Mouse (Mus musculus) kidney, postnatal 0 days (tissue): ENCODE data around the gene Adamtsl2. TPM values are rescaled to one million over a fixed set of nuclear protein-coding genes. Genes with fewer than 3 reads are reported as not detected.

Experiments used
- ATAC-seq: fragments of 200-750 bp; cut with Nextera tagmentation; replicated peaks from 2 replicates; pipeline ENCODE4 v1.8.0; 2017; ENCODE audit warnings: low read depth, moderate number of reproducible peaks, moderate TSS enrichment, moderate library complexity; ENCODE audit not compliant: low FRiP score
- DNase-seq: peaks from one replicate; pipeline ENCODE4 v3.0.0-alpha.2; 2016; ENCODE audit warnings: low spot score
- H3K27ac ChIP-seq: fragments of 300-500 bp; sonication (generic); 2 replicates; pipeline ENCODE4 v1.5.1; 2014; ENCODE audit warnings: mild to moderate bottlenecking
- H3K27me3 ChIP-seq: fragments of 300-500 bp; sonication (generic); 2 replicates; pipeline ENCODE4 v1.6.1; 2014; ENCODE audit warnings: low read length, mixed read lengths; ENCODE audit not compliant: insufficient read depth
- H3K36me3 ChIP-seq: fragments of 300-500 bp; sonication (generic); 2 replicates; pipeline ENCODE4 v1.6.1; 2014; ENCODE audit warnings: low read length, mixed read lengths; ENCODE audit not compliant: insufficient read depth
- H3K4me1 ChIP-seq: fragments of 300-500 bp; sonication (generic); replicated peaks from 2 replicates; pipeline ENCODE4 v1.6.1; 2014; ENCODE audit warnings: antibody characterized with exemption, low read length, mixed read lengths; ENCODE audit not compliant: insufficient read depth
- H3K4me2 ChIP-seq: fragments of 300-500 bp; sonication (generic); 2 replicates; pipeline ENCODE4 v1.6.1; 2014; ENCODE audit warnings: mild to moderate bottlenecking, low read length, moderate library complexity, mixed read lengths
- H3K4me3 ChIP-seq: fragments of 300-500 bp; sonication (generic); replicated peaks from 2 replicates; pipeline ENCODE4 v1.5.1; 2014; ENCODE audit warnings: low read depth, low read length
- H3K9ac ChIP-seq: fragments of 300-500 bp; sonication (generic); 2 replicates; pipeline ENCODE4 v1.6.1; 2014; ENCODE audit warnings: low read depth, low read length
- H3K9me3 ChIP-seq: fragments of 300-500 bp; sonication (generic); replicated peaks from 2 replicates; pipeline ENCODE4 v1.6.1; 2016; ENCODE audit warnings: low read length, inconsistent platforms, mixed read lengths
- CTCF ChIP-seq: IDR thresholded peaks from 2 replicates; pipeline ENCODE4 v1.5.1; 2016; ENCODE audit warnings: antibody characterized with exemption, low read depth, mild to moderate bottlenecking, moderate library complexity
- WGBS: fragments of 180-500 bp; shearing (Covaris S2); extraction: QIAGEN DNeasy Blood & Tissue Kit; methylation state at CpG from one replicate; pipeline ENCODE4 v1.1.7; 2014; 5-methylcytosine and 5-hydroxymethylcytosine counted together
- polyA plus RNA-seq: library from polyadenylated mRNA; unstranded; fragments of >200 nt; fragmentation: Nextera tagmentation; extraction: Ambion mirVana; gene quantifications from 2 replicates; pipeline ENCODE4 v1.2.1, GENCODE M21; 2015

The Adamtsl2 gene
- polyA plus RNA-seq, 1 experiment from 2014 or later = 0.83 TPM

GRCm38 (mm10) chr2:27141950-27142693 lies 62.9 kb downstream of the Adamtsl2 start, which contains the start of gene Fam163b:
TSS of gene Fam163b (minus strand) at chr2:27142491.
- peaks cover 13% of the 10 kb centered on the region for H3K27me3 ChIP-seq
- TF ChIP-seq CTCF = no peak
- no peak within 1 kb of the TSS for H3K27ac ChIP-seq
- 1% methylated on average over 45 of the region's 62 CpGs for WGBS
- H3K4me3 ChIP-seq = peak within 1 kb of the TSS; percentile 26; the same call in 1 of the 2 replicates
- 0 out of 2 replicates have a peak, but pooled peaks cover 4% of the 10 kb centered on the region for H3K4me1 ChIP-seq
- H3K9ac ChIP-seq = no peak within 1 kb of the TSS
- H3K36me3 ChIP-seq = no peaks in the 10 kb centered on the region
- no peaks in the 10 kb centered on the region for H3K9me3 ChIP-seq
- ATAC-seq (peak; percentile 75), DNase-seq (peak; percentile 74)
- peak within 1 kb of the TSS; percentile 73 for H3K4me2 ChIP-seq

GRCm38 (mm10) chr2:27144957-27145356 lies 65.8 kb downstream of the Adamtsl2 start:
- no peak for ATAC-seq
- Histone ChIP-seq H3K36me3 (no peaks in the 10 kb centered on the region), H3K9me3 (no peaks in the 10 kb centered on the region), H3K4me1 (0 out of 2 replicates have a peak, but pooled peaks cover 4% of the 10 kb centered on the region), H3K9ac (no peak overlapping the region), H3K4me2 (no peak overlapping the region), H3K27me3 (peaks cover 13% of the 10 kb centered on the region), H3K4me3 (no peak overlapping the region), H3K27ac (no peak overlapping the region)
- DNase-seq = no peak
- TF ChIP-seq CTCF = no peak
- WGBS = 54% methylated on average over 2 of the region's 2 CpGs

- no peak for ATAC-seq
These were observed 67.7 kb downstream of the Adamtsl2 start for GRCm38 (mm10) chr2:27146840-27147239.

GRCm38 (mm10) chr2:27149457-27149856 lies 70.3 kb downstream of the Adamtsl2 start:
- Histone ChIP-seq H3K4me3 (no peak overlapping the region), H3K27ac (no peak overlapping the region), H3K9me3 (no peaks in the 10 kb centered on the region), H3K4me1 (no peaks in the 10 kb centered on the region), H3K36me3 (no peaks in the 10 kb centered on the region), H3K9ac (no peak overlapping the region), H3K4me2 (no peak overlapping the region), H3K27me3 (no peaks in the 10 kb centered on the region)
- TF ChIP-seq CTCF = no peak
- ATAC-seq = no peak
- WGBS = 15% methylated on average over 2 of the region's 2 CpGs
- no peak for DNase-seq

More at GRCm38 (mm10) chr2:27146840-27147239, 67.7 kb downstream of the Adamtsl2 start:
- no peaks in the 10 kb centered on the region for H3K36me3 ChIP-seq
- H3K4me2 ChIP-seq = no peak overlapping the region
- no peak overlapping the region for H3K9ac ChIP-seq
- WGBS = 80% methylated on average over 6 of the region's 6 CpGs
- H3K9me3 ChIP-seq = no peaks in the 10 kb centered on the region
- H3K4me3 ChIP-seq = no peak overlapping the region
- peaks cover 6% of the 10 kb centered on the region; the same call in 1 of the 2 replicates for H3K27me3 ChIP-seq
- no peak overlapping the region for H3K27ac ChIP-seq
- H3K4me1 ChIP-seq = 0 out of 2 replicates have a peak, but pooled peaks cover 4% of the 10 kb centered on the region
- no peak for DNase-seq
- TF ChIP-seq CTCF = no peak

GRCm38 (mm10) chr2:27154466-27155185 lies 75.4 kb downstream of the Adamtsl2 start:
- H3K27me3 ChIP-seq = no peaks in the 10 kb centered on the region
- H3K9me3 ChIP-seq = no peaks in the 10 kb centered on the region
- no peak overlapping the region for H3K4me3 ChIP-seq
- H3K4me2 ChIP-seq = no peak overlapping the region
- DNase-seq (no peak), ATAC-seq (no peak)
- no peak overlapping the region for H3K9ac ChIP-seq
- 66% methylated on average over 10 of the region's 10 CpGs for WGBS
- no peaks in the 10 kb centered on the region for H3K36me3 ChIP-seq
- H3K4me1 ChIP-seq = no peaks in the 10 kb centered on the region
- no peak overlapping the region for H3K27ac ChIP-seq
- no peak for TF ChIP-seq CTCF

DNA sequence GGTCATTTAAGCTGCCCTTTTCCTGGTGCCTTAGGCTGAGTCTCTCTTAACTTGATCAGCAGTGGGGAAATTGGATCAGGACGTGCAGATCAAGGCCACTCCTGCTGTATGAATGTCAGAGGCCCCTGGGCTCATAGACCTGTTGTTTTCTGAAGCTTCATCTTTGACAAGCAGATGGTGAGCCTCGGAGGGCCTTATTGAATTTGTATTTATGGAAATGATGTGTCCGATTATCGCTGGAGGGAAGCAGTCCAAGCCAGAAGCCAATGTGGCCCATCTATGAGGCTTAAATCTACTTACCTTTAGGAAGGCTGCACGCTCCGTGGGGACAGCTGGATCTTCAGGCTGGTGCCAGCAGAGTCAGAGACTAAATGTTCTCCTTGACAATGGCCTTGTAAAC lies 77.4 kb downstream of the Adamtsl2 start:
- no peak overlapping the region for H3K9ac ChIP-seq

More for the DNA sequence above, 77.4 kb downstream of the Adamtsl2 start:
- H3K27me3 ChIP-seq = no peaks in the 10 kb centered on the region
- no peak overlapping the region for H3K27ac ChIP-seq
- no peaks in the 10 kb centered on the region for H3K9me3 ChIP-seq
- WGBS = 80% methylated on average over 6 of the region's 6 CpGs
- DNase-seq (no peak), ATAC-seq (no peak)
- H3K4me3 ChIP-seq = no peak overlapping the region
- no peaks in the 10 kb centered on the region for H3K36me3 ChIP-seq
- no peak overlapping the region for H3K4me2 ChIP-seq
- no peak for TF ChIP-seq CTCF
- H3K4me1 ChIP-seq = no peaks in the 10 kb centered on the region

Other genes with a start within 250 kb of the Adamtsl2 start
- gene Abo, start 214.4 kb upstream of the Adamtsl2 start, polyA plus RNA-seq = not detected in 2 replicates
- gene Surf6, start 176.5 kb upstream of the Adamtsl2 start, polyA plus RNA-seq = 19.6 and 21.2 TPM in 2 replicates
- 38.6 and 42.2 TPM in 2 replicates for gene Med22, start 168.7 kb upstream of the Adamtsl2 start, polyA plus RNA-seq
- gene Rpl7a, start 168.6 kb upstream of the Adamtsl2 start, polyA plus RNA-seq = 668 and 686 TPM in 2 replicates
- 37.2 and 39.4 TPM in 2 replicates for gene Surf2, start 163.0 kb upstream of the Adamtsl2 start, polyA plus RNA-seq
- gene Surf1, start 162.8 kb upstream of the Adamtsl2 start, polyA plus RNA-seq = 62.5 and 64.1 TPM in 2 replicates
- 186 and 216 TPM in 2 replicates for gene Surf4, start 145.5 kb upstream of the Adamtsl2 start, polyA plus RNA-seq
- gene Stkld1, start 145.3 kb upstream of the Adamtsl2 start, polyA plus RNA-seq = 0.07 and 0.27 TPM in 2 replicates
- gene Rexo4, start 115.0 kb upstream of the Adamtsl2 start, polyA plus RNA-seq = 34.3 TPM in 2 replicates
- gene Adamts13, start 106.0 kb upstream of the Adamtsl2 start, polyA plus RNA-seq = 0.04 and 0.13 TPM in 2 replicates
- gene Cacfd1, start 69.5 kb upstream of the Adamtsl2 start, polyA plus RNA-seq = 41.5 and 47.2 TPM in 2 replicates
- gene Slc2a6, start 51.4 kb upstream of the Adamtsl2 start, polyA plus RNA-seq = 0.49 and 0.51 TPM in 2 replicates
- 0.11 TPM in 1 of 2 replicates, not detected in the other for gene Mymk, start 7.2 kb upstream of the Adamtsl2 start, polyA plus RNA-seq
- gene Fam163b, start 63.1 kb downstream of the Adamtsl2 start, polyA plus RNA-seq = not detected in 2 replicates
- gene Dbh, start 85.9 kb downstream of the Adamtsl2 start, polyA plus RNA-seq = 0.05 and 0.38 TPM in 2 replicates
- 48.6 and 63.5 TPM in 2 replicates for gene Sardh, start 169.0 kb downstream of the Adamtsl2 start, polyA plus RNA-seq